Mouse (Mus musculus) heart, postnatal 0 days (tissue): ENCODE measurements around the gene Efna5.

ENCODE experiments used
- CTCF ChIP-seq: IDR thresholded peaks from 2 replicates; pipeline ENCODE4 v1.5.1; 2016; ENCODE audit warnings: antibody characterized with exemption, control low read depth, low read depth
- EP300 ChIP-seq: IDR thresholded peaks from 2 replicates; pipeline ENCODE4 v1.6.1; 2016; ENCODE audit warnings: antibody characterized with exemption, low read depth

- TF ChIP-seq CTCF: no peak
- TF ChIP-seq EP300: no peak
These were observed 1.4 kb downstream of the Efna5 start for GRCm38 (mm10) chr17:62879526-62880310.
